Mouse (Mus musculus) olfactory bulb, adult 2 months (tissue): Measurements from ENCODE around the gene Ppp1cc. TPM values are rescaled to one million over a fixed set of nuclear protein-coding genes. Genes with fewer than 3 reads are reported as not detected.
A peak's percentile ranks its signal among the peaks of the same experiment; 100 is the strongest.

Experiments used
- H3K27ac ChIP-seq: fragments of 200-500 bp; 2 replicates; pipeline ENCODE4 v1.5.1; 2012; ENCODE audit warnings: low read depth, low read length; ENCODE audit not compliant: insufficient read depth
- H3K4me1 ChIP-seq: fragments of 200-500 bp; 2 replicates; pipeline ENCODE4 v1.6.1; 2012; ENCODE audit warnings: low read length; ENCODE audit not compliant: control insufficient read depth, insufficient read depth
- H3K4me3 ChIP-seq: fragments of 200-500 bp; 2 replicates; pipeline ENCODE4 v1.5.1; 2012; ENCODE audit warnings: mild to moderate bottlenecking, low read depth, low read length, moderate library complexity; ENCODE audit not compliant: insufficient read depth
- CTCF ChIP-seq: fragments of 200-500 bp; IDR thresholded peaks from 2 replicates; pipeline ENCODE4 v1.5.1; 2012; ENCODE audit warnings: low read depth, mild to moderate bottlenecking, low read length, moderate library complexity; ENCODE audit not compliant: insufficient read depth
- POLR2A ChIP-seq: fragments of 200-500 bp; IDR thresholded peaks from 2 replicates; pipeline ENCODE4 v1.6.1; 2012; ENCODE audit warnings: mild to moderate bottlenecking, low read depth, low read length, moderate library complexity; ENCODE audit not compliant: insufficient read depth
- WGBS: fragments of 180-500 bp; shearing (Covaris S2); methylation state at CpG from one replicate; pipeline ENCODE4 v1.1.7; 2018; 5-methylcytosine and 5-hydroxymethylcytosine counted together
- polyA plus RNA-seq: library from polyadenylated mRNA; stranded (reverse); fragments of >200 nt; gene quantifications from 2 replicates; pipeline ENCODE4 v1.2.4, GENCODE M21; 2012; ENCODE audit warnings: low replicate concordance; ENCODE audit not compliant: missing spikeins, insufficient read depth, insufficient read length

The Ppp1cc gene
- 674 and 1,250 TPM in 2 replicates for polyA plus RNA-seq

DNA sequence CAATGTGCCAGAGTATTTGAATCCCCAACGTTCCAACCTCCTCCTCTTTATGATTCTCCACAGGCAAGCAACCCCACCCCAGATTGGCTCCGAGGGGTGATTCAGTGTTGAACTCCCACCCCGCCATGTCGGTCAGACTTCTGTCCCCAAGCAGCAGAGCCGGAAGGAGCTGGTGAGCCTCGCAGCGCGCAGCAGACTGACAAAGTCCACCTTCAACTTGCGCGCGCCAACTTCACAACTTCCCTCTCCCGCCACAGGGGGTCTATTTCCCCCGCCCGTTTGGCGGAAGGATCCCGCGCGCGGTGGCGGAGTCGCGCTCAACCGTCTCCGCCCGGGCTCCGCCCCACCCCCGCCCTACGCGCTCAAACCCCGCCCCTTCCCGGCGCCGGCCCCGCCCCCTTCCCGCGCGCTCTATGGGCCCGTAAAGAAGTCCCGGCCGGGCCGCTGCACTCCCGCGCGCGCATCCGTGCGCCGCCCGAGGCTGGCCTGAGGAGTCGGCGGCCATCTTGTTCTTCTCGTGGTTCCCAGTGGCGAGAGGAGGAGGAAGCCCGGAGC, at the start of gene Ppp1cc:
TSS of gene Ppp1cc (plus strand) at position 452 of the 555 bp plus-strand sequence.
- peaks cover 18% of the 10 kb centered on the region for H3K4me1 ChIP-seq
- WGBS = under 1% methylated on average over 53 of the region's 54 CpGs
- peak within 1 kb of the TSS; percentile 97 for H3K4me3 ChIP-seq
- TF ChIP-seq CTCF = no peak
- TF ChIP-seq POLR2A = peak; percentile 69; the same call in 1 of the 2 replicates
- peak within 1 kb of the TSS; percentile 97 for H3K27ac ChIP-seq

DNA sequence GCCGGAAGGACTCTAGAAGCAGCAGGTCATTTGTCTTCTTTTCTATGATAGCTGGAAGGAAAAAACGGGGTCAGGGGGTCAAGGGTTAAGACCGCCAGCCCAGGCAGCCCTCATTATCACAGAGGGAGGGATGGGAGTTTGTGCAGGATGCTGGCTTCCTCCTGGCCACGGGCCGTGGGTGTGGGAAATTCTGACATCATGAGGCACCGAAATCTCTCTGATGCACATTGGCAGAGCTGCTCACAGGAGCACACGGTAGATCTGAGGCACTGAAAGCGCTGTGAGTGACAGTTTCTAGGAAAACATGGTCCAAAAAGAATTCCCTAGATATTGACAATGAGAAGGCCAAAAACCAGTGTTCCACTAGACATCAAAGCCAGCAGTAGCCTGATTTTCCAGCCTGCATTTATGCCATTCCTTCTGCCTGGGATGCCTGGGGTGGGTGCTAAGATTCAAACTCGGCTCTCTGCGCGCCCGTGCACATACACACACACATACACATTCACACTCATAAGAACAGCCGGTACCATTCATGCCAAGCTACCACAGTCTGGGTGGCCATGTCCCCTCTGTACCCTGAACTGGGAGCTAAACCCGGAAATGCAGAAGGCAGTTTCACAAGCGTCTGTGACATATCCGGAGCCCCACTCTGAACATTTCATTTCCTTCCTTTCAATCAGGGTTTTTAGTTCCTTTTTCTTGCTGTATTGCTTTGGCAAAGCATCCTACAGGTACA, 48.6 kb upstream of the Ppp1cc start:
- H3K4me1 ChIP-seq = 0 out of 2 replicates have a peak, but pooled peaks cover 4% of the 10 kb centered on the region
- 71% methylated on average over 16 of the region's 16 CpGs for WGBS
- no peak for TF ChIP-seq CTCF
- no peak for TF ChIP-seq POLR2A
- H3K27ac ChIP-seq = no peak overlapping the region
- H3K4me3 ChIP-seq = no peak overlapping the region

GRCm38 (mm10) chr5:122110625-122111024, 47.5 kb upstream of the Ppp1cc start:
- Histone ChIP-seq H3K4me3 (no peak overlapping the region), H3K27ac (no peak overlapping the region), H3K4me1 (0 out of 2 replicates have a peak, but pooled peaks cover 4% of the 10 kb centered on the region)
- WGBS = 95% methylated on average over 13 of the region's 13 CpGs
- TF ChIP-seq POLR2A (no peak), CTCF (no peak)

- 69% methylated on average over 26 of the region's 26 CpGs for WGBS
- TF ChIP-seq POLR2A (no peak), CTCF (no peak)
- Histone ChIP-seq H3K4me3 (no peak overlapping the region), H3K4me1 (0 out of 2 replicates have a peak, but pooled peaks cover 4% of the 10 kb centered on the region), H3K27ac (no peak overlapping the region)
These were observed 46.8 kb upstream of the Ppp1cc start for GRCm38 (mm10) chr5:122111091-122111932.

DNA sequence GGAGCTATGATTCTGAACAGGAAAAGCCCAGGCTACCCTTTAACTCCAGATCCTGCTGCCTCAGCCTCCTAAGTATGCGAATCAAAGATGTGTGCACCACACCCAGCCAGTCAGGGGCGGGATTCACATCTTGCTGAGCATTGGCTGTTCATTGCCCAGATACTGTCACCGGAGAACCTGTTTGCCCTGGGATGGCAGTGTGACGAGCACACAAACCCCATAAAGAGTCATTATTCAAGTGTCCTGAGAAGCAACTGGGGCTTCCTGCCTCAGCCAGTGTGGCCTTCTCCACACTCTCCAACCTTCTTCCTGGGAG, 46.2 kb upstream of the Ppp1cc start:
- no peak for TF ChIP-seq CTCF
- no peak for TF ChIP-seq POLR2A
- no peak overlapping the region for H3K4me3 ChIP-seq
- WGBS = 62% methylated on average over 4 of the region's 4 CpGs
- H3K27ac ChIP-seq = no peak overlapping the region
- 0 out of 2 replicates have a peak, but pooled peaks cover 4% of the 10 kb centered on the region for H3K4me1 ChIP-seq

DNA sequence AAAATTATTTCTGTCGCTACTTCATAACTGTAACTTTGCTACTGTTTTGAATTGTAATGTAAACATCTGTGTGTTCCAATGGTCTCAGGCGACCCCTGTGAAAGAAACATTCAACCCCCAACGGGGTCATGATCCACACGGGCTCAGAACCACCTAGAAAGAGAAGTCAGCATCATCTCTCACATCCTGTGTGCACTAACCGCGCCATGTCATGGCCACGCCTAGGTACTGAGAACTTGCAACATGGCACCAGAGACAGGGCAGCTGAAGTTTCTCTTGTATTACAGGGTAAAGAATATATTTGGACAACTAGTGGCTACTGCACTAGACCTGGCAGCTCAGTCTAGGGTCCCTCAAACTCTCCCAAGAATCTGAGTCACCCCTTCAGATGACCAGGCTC, 44.6 kb upstream of the Ppp1cc start:
- H3K4me1 ChIP-seq = 0 out of 2 replicates have a peak, but pooled peaks cover 4% of the 10 kb centered on the region
- WGBS = 84% methylated on average over 7 of the region's 7 CpGs
- H3K4me3 ChIP-seq = no peak overlapping the region
- TF ChIP-seq POLR2A (no peak), CTCF (no peak)
- H3K27ac ChIP-seq = no peak overlapping the region

GRCm38 (mm10) chr5:122114176-122114575, 43.9 kb upstream of the Ppp1cc start:
- TF ChIP-seq POLR2A (no peak), CTCF (peak; percentile 76)
- Histone ChIP-seq H3K4me1 (0 out of 2 replicates have a peak, but pooled peaks cover 4% of the 10 kb centered on the region), H3K4me3 (no peak overlapping the region), H3K27ac (no peak overlapping the region)
- 4% methylated on average over 2 of the region's 2 CpGs for WGBS

DNA sequence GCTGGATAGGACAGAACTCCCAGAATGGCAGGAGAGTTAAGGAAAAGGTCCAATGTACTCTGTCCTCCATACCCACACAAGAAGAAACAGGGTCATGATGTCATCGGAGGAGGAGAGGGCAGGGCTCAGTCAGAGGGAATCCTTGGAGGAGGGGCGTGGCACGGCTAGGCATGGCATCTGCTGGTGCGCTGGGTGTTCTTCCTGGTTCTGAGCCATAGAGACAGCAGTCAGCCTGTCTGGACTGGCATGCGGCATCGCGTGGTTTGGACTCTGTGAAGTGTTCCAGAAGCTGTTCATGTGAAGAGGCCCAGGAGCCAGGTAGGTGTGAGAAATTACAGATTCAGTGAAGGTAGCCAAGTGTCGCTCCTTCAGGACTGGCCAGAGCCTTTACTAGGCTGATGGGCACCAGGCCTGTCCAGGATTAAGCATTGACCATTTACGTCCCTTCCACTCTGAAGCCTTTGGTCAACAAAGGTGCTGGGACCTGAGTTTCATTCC, 42.8 kb upstream of the Ppp1cc start:
- WGBS = 97% methylated on average over 9 of the region's 9 CpGs
- Histone ChIP-seq H3K4me1 (0 out of 2 replicates have a peak, but pooled peaks cover 4% of the 10 kb centered on the region), H3K4me3 (no peak overlapping the region), H3K27ac (no peak overlapping the region)
- TF ChIP-seq CTCF (no peak), POLR2A (no peak)
